Mouse (Mus musculus) adrenal gland, postnatal 36 days (tissue): ENCODE measurements around the gene Exo5. TPM values are rescaled to one million over a fixed set of nuclear protein-coding genes. Genes with fewer than 3 reads are reported as not detected.
A peak's percentile ranks its signal among the peaks of the same experiment; 100 is the strongest.

Source experiments
- DNase-seq, 2 experiments: peaks; one replicate each; pipeline ENCODE4 v3.0.0; 2021; ENCODE audit warnings: mixed read lengths in 1 of 2
- total RNA-seq, 2 experiments: library from RNA; stranded (reverse); gene quantifications; 2 replicates each; pipeline ENCODE4 v1.2.3; 2021

Gene Exo5
- total RNA-seq, 2 experiments from 2014 or later, result 10.0 to 11.1 TPM

DNA sequence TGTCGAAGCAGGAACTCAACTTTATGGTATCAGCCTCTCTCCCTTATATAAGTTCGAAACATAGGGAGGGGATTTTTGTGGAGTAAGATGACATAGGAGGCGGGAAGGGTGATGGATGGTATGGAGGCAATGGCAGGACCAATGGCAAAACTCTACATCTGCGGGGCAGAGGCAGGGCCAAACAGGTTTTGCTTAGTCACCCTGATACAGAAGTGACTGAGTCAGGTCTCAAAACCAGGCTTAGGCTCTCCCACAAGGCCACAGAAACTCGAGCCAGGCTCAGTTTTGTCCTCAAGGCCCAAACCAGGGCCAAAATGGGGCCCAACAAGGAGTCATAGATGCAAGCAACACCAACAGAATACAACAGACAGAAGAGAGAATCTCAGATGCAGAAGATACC lies 19.2 kb downstream of the Exo5 start:
- DNase-seq, result peak in 1 of 2 experiments; percentile 7

DNA sequence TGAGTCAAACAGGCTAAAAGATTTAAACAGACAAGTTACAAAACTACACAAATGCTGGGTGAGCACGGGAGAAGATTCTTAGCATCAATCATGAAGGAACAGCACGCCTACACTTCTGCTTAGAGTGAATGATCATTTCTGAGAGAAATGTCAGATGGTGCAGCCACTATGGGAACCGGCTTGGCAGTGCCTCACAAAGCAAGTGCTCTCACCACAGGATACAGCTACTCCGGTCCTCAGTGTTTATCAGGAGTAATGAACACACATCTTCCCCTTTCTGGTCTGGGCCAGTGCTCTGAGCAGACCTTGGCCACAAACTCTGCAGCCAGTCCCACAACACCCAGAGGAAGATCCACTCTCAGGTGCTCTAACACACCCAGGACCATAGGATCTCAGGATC lies 20.3 kb downstream of the Exo5 start:
- DNase-seq, result no peak

DNA sequence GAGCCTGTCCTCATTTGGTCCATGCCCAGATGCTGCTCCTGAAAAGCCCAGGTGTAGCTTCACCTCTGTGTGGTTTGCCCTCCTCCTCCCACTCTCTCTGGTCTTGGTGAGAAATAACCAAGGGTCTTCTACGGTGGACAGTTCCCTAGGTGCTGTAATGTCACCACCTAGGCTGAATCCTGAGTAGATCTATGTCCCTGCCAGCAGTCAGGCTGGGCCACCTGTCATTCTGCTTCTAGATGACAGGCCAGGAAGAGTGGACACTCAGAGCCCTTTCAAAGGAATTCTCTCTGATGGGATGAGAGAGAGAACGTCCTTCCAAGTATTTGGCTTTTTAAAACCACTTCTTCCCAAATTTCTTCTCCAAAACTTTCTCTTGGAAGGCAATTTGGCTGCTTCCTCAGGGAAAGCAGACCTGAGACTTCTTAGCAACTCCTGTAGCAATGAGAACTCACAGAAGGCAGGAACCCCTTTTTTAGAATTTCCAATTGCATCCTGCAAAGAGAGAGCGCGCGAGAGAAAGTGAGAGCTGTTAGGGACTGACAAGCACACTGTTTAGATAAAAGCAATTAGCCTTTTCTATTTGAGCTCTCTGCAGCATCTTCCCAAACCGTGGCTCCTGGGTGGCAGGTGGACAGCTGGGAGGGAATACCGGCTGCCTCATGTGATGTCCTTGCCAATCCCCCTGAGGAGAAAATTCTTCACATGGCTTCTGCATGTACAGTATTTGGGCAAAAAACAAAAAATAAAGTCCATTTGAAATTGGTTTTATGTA lies 28.8 kb downstream of the Exo5 start:
- no peak for DNase-seq

DNA sequence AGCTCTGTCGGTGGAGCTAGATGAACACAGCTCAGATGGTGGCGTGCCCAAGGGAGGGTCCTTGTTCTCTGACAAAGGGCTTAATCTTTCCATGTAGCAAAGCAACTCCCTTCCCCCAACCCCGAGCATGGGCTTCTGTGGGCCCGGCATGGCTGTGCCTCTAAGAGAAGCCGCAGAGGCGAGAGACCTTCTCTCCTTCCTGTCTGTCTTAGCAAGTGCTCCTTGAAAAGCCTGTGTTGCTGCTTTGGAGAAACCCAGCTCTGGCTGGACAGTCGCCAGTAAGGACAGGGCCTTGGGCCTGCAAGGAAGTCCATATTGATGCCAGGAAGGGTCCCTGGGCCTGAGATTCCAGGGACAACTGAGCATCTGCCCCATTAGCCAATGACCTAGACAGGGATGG lies 29.6 kb downstream of the Exo5 start:
- no peak for DNase-seq

DNA sequence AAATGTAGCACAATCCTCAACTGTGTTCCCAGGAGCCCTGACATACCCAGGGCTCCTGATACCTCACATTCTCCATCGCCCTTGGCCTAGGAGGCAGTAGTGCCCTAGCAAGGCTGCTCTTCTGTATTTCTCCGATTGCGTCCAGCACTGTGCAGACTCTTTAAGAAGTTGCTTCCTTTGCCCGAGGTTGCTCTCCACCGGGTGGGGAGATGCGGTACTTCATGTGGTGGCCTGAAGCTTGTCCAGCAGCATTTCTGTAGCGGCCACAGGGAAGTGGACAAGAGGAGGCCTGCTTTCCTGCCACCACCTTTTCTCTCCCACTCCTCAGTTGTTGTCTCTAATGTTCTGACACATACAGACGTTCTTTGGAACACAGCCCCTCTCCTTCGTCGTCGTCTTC lies 30.2 kb downstream of the Exo5 start:
- no peak for DNase-seq

DNA sequence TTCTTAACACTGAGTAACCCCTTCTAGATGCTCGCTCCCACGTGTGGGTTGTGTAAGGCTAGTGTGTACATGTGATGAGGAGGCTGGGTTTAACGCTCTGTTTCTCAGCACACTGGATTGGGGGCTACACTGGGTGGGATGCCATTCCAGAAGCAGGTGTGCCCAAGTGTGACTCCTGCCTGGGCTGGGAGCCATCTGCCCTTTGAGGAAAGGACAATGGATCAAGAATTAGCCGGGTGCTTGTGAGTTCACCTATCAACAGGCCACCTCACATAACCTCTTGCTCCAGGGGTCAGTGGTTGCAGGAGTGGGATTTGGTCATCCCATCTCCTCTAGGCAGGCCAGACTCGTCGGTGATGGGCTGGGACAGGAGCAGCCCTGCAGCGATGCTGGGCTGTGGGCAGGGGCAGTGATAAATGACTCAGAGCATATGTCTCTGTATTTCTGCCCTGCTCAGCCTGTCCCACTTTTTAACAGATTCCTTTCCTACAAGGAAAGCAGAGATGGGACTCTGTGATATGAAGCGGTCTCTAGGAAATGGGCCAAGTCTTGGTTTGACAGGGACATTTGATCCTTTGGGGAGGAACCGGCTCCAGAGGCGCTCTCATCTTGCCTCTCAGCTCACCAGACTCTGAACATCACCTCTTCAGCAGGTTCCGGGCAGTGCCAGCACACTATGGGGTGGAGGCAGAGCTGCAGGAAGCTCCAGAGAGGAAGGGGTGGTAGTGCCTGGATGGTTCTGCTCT lies 31.0 kb downstream of the Exo5 start:
- DNase-seq, result no peak

DNA sequence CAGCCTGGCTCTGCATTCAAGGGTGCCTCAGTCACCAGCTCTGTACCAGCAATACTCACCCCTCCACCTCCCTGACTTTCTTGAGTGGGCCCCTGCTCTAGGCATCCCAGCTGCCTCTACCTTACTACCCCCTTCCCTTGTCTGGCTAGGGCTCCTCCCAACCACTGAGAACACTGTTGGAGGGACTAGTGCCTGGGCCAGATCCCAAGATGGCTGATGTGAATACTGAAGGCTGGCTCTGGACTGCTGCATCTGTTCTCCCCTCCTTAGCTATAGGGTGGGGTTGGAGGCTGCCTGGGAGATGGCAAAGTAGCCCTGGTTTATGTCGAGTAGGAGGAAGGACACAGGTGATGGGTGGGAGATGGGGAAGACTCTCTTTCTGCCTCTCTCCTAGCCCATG lies 32.3 kb downstream of the Exo5 start:
- no peak for DNase-seq

DNA sequence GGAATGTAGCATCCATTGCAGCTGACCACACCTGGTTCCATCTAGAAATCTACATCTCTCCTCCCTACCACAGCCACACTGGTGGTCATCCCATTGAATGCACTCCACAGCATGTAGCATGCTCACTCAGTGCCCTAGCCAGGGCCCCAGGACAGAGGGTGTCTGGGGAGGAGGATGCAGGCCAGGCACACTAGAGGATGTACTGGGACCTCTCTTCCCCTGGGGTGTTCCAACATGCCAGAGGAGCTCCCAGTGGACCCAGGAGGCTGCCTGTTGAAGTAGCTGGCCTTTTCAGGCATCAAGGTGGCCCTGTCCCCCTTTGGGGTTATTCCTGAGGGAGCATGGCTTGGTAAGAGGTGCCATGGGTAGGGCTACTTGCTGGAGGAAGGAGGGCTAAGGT lies 32.9 kb downstream of the Exo5 start:
- DNase-seq, result no peak

DNA sequence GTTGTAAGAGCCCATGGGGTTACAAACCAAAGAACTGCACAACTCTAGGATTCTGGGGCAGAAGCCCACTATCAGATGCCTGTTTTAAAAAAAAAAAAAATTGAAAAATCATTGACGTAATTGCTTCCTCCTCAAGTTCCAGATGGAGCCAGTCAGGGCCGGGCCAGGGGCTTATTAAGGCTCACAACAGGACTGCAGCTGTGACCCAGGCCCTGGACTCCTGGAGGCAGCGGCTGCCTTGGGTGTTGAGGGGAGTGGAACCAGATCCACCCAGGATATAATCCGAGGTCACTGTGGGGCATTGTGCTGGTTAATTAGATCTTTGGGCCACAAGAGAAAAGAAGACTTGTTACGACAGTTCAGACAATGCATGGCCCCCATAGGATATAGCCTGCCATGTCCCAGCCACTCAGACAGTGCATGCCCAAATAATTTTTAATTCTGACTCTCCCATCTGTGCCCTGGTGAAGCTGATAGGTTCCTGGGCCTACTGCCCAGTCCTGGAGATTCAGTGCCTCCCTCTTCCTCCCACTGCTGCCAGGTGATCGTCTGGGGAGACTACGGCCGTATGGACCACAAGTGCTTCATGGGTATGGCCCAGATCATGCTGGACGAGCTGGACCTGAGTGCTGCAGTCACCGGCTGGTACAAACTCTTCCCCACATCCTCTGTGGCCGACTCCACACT lies 33.9 kb downstream of the Exo5 start:
- DNase-seq, result no peak

DNA sequence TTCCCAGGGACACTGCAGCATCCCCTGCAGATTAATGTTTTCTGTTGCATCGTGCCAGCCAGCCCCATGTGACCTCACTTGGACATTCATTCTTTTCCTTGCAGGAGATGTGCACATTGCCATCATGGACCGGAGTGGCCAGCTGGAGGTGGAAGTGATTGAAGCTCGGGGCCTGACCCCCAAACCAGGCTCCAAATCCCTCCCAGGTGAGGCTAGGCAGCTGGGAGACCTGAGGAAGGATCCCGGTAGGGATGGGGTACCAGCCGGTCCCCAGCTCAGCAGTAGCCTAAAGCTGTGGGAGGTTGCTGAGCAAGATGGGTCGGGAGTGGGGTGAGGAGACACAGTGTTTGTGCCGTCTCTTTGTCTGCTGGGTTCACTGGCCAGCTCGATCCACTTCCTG lies 35.9 kb downstream of the Exo5 start:
- no peak for DNase-seq

DNA sequence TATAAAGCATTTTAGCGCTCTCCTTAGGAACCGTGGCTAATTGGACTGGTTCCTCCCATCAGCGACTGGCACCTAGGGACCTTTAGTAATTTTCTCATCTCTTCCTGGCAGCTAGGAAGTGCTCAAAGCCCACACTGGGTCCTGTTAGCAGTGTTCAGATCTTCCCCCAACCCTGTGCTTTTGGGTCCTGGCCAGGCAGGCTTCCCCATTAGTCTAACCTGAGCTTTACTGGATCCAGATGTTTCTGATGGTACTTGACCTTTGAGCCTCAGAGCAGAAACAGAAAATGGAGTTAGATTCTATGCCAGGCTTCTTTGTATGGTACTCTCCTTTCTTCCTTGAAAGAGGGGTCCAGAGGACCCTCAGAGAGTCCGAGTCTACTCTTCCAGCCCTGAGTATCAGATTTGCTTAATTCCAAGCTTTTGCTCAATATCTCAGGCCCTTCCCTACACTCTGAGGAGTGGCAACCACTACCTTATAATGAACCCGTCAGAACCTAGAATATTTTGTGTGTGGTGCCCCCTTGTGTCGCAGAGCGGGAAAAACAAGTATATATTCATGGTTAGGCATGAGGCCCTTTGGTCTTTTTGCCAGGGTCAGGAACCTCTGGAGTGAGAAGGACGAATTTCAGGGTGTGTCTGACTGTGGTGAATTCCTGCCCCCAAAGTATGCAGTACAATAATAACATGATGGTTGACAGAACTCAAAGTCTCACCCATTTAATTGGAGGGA lies 37.3 kb downstream of the Exo5 start:
- peak; percentile 55 to 61 for DNase-seq

DNA sequence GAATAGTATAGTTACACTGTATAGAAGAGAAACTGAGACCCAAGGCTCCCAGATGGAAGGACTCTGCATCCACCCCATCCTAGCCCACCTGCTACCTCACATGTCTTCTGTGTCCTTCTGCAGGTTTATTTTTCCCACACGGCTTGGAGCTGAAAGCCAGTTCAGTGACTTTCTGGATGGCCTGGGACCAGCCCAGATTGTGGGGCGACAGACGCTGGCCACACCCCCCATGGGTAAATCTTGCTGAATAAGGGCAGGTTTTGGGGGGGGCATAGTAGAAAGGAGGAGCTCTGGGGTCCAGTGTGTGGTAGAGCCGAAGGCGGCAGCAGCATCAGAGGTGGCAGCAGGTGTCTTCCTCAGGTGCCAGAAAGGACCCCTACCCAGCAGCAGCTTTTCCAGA lies 38.0 kb downstream of the Exo5 start:
- DNase-seq, result no peak

DNA sequence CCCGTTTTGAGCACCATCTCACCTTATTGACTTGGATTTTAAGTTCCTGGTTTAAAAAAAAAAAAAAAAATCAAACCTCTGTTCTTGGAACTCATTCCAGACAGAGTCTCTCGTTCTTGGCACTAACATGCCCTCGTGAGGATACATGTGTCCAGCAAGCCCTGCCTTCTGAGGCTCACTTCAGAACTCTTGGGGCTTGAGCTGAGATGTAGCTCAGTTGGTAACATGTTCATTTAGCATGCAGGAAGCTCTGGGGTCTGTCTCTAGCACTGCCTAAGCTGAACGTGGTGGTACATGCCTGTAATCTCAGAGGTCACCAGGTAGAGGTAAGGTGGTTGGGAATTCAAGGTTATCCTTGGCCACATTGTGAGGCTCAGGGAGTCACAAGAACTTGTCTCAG lies 38.7 kb downstream of the Exo5 start:
- peak in 1 of 2 experiments; percentile 8 for DNase-seq

DNA sequence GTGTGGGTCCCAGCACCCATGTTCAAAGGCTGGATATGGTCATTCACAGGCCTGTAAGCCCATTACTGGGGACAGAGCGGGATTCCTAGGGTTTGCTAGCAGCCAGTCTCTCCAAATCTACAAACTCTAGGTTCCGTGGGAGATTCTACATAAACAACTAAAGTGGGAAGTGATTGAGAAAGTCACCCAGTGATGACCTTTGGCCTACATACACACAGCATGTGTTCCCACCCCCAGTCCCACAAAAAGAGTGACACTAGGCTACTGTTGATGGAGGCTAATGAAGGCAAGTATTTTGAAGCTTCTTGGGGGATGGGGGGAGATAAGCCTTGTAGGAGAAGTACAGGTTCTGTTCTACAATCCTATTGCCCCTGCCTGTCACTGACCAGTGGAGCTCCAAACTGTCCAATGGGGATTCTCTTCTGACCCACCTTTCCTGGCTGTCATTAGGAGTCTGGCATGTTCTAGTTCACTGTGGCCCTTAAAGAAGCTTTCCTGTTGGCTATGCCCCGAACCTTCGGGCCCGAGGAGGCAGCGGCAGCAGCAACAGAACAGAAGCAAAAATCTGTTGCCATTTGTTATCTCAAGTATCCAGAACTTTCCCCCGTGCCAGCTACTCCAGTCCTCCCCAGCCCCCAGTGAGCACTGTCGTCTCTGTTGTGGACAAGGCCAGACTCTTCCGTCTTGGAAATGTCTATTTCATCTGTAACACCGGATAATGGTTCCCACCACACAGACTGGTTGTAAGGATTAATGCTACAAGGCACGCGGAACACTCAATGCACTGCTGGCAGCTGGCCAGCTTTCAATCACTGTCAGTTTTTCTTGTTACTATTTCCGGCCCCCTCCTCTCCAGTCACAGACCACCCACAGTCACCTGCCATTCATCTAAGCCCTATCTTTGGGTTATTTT lies 39.4 kb downstream of the Exo5 start:
- no peak for DNase-seq

DNA sequence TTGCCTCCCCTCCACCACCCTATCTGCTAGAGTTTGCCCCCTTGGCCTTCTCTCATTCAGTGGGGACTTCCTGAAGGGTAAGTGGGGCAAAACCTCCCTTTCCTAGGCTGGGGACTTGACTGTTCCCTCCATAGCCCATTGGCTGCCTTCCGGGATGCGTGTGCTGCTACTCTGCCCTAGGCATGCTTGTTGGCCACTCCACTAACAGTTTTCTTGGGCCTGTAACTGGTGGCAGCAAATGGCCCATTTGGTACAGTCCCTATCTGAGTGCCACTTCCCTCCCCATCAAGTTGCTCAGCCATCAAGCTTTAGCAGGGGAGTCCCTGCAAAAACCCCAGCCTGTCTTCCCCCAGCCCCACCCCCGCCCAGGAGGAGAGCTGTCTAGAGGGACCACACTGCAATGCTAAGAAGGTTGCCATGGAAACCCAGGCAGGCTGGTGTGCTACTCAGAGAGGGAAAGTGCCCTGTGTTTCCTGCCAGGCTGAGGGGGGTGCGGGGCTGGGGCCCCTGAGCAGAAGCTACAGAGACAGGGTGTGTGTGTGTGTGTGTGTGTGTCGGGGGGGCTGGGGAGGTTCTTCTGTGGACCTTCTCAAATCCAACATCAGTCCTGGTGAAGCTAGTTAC lies 42.7 kb downstream of the Exo5 start:
- no peak for DNase-seq

DNA sequence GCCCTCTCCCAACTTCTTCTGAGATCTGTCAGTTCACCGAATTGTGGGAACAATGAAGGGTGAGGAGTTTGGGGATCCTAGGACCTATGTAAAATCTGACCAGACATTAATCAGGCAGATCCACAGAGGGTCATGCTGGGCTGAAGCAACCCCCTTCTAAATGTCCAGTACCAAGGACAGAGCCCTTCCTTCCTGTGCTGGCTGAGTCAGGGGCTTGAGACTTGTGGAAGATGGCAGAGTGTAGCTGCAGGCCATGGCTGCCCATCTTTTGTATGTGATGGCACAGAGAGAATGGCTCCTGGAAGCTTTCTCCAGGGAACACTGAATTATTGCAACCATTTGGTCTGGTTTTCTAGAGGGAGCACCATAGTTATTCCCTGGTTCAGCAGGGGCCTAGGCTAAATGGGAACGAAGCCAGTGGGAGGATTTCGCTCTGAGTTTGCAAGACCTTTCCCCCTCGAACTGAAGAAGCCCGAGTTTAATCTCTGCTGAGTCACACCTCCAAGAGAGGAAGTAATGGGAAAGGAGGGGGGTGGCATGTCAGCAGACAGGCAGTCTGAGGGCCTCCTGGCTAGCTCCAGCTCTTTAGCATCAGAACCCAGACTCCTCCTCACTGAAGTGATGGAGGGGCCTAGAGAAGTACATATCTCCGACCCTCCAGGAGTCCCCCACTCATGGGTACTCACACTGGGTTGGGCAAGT lies 43.9 kb downstream of the Exo5 start:
- no peak for DNase-seq

DNA sequence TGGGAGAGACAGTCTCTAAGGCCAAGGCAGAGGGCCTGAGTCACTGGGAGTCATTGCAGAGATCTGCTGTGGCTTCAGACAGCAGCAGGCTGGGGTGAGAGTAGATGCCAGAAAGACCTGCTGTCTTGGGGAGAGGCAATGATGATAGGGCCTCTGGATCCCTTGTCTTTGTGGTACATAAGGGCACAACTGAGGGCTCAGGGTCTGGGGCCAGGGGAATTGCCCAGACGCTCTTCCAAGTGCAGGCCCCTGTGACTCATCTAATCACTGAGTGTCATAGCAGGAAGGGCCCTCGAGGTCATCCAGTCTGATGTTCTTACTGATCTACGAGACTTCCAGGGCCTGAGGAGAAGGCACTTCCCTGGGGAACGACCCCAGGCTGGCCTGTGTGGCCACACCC lies 45.4 kb downstream of the Exo5 start:
- peak; percentile 30 to 35 for DNase-seq

DNA sequence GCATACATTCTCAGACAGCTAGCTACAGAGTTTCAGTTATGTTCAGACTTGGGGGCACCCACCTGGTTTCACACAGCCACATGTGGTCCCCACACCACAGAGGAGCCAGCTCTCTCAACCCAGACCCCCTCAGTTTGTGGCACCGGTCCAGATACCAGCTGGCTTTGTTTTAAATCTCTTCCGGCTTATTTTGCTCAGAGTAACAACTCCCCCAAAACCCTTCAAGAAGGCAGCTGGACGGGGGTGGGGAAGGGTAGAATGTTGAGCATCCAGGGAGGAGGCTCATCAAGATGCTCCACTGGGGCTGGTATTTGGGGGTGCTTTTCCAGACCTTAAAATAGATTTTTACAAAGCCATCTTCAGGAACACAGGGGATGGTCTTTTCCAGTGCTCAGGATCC lies 46.1 kb downstream of the Exo5 start:
- DNase-seq, result no peak

DNA sequence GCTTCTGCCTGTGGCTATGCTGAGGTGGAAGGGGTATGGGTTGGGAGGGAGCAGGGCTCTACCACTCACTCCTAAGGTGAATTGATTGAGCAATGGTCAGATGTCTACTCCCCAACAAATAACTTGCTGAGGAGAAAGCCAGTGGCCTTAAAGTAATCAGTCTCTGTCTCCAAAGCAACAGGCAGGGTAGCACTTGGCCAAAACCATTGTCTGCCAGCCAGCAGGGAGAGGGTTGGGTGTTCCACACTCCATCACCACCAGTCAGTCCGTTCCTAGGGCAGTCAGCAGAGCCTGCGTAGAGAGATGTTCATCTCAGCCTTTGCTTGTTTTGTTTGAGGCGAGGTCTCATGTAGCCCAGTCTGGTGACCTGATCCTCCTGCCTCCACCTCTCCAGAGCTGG lies 48.9 kb downstream of the Exo5 start:
- no peak for DNase-seq
